Mouse (Mus musculus) heart, adult 2 months (tissue): ENCODE results near the gene Ins2. TPM values are rescaled to one million over a fixed set of nuclear protein-coding genes. Genes with fewer than 3 reads are reported as not detected.

Experiments used
- DNase-seq, 2 experiments: peaks; one replicate each; pipeline ENCODE4 v3.0.0; 2021
- H3K27ac ChIP-seq: fragments of 200-600 bp; 2 replicates; pipeline ENCODE4 v1.8.1; 2022
- H3K27me3 ChIP-seq: fragments of 200-500 bp; 2 replicates; pipeline ENCODE4 v1.6.1; 2012; ENCODE audit warnings: mild to moderate bottlenecking, low read length, inconsistent platforms, mixed read lengths; ENCODE audit not compliant: control insufficient read depth, insufficient read depth
- H3K36me3 ChIP-seq: fragments of 200-500 bp; 2 replicates; pipeline ENCODE4 v1.6.1; 2012; ENCODE audit warnings: low read length, inconsistent platforms; ENCODE audit not compliant: control insufficient read depth, insufficient read depth
- H3K4me1 ChIP-seq: fragments of 200-500 bp; 2 replicates; pipeline ENCODE4 v1.6.1; 2011; ENCODE audit warnings: low read length; ENCODE audit not compliant: control insufficient read depth, insufficient read depth
- H3K4me3 ChIP-seq: fragments of 200-600 bp; 2 replicates; pipeline ENCODE4 v1.8.1; 2022
- H3K79me2 ChIP-seq: fragments of 200-500 bp; replicated peaks from 2 replicates; pipeline ENCODE4 v1.6.1; 2012; ENCODE audit warnings: mild to moderate bottlenecking, inconsistent platforms, low read length, moderate library complexity, mixed read lengths; ENCODE audit not compliant: control insufficient read depth, insufficient read depth
- H3K9ac ChIP-seq: fragments of 200-500 bp; 2 replicates; pipeline ENCODE4 v1.6.1; 2012; ENCODE audit warnings: low read depth, mild to moderate bottlenecking, control low read depth, inconsistent platforms, low read length, mixed read lengths
- CTCF ChIP-seq: fragments of 200-600 bp; IDR thresholded peaks from 2 replicates; pipeline ENCODE4 v1.8.1; 2022; ENCODE audit warnings: antibody characterized with exemption, mild to moderate bottlenecking, moderate library complexity
- EP300 ChIP-seq: fragments of 200-500 bp; IDR thresholded peaks from 2 replicates; pipeline ENCODE4 v1.6.1; 2011; ENCODE audit warnings: low read depth, low read length, control low read depth; ENCODE audit not compliant: insufficient read depth
- POLR2A ChIP-seq: fragments of 200-500 bp; IDR thresholded peaks from 2 replicates; pipeline ENCODE4 v1.6.1; 2011; ENCODE audit warnings: mild to moderate bottlenecking, low read depth, low read length, control low read depth; ENCODE audit not compliant: insufficient read depth
- WGBS: fragments of 180-500 bp; shearing (Covaris S2); methylation state at CpG from one replicate; pipeline ENCODE4 v1.1.7; 2018; 5-methylcytosine and 5-hydroxymethylcytosine counted together
- intact Hi-C: fragments of 180-260 bp; cut with DNase I; formaldehyde crosslinking; loops from one replicate; pipeline ENCODE4 v1.15.1; 2025
- long read RNA-seq: library from polyadenylated mRNA; stranded (forward); transcript quantifications from one replicate; pipeline ENCODE4 v2.0.0, GENCODE M21; 2021
- polyA plus RNA-seq: library from polyadenylated mRNA; depleted of rRNA; stranded (reverse); fragments of >200 nt; gene quantifications from 2 replicates; pipeline ENCODE4 v1.2.3, GENCODE M21; 2012; rRNA removed
- total RNA-seq, 2 experiments: library from RNA; stranded (reverse); gene quantifications; 2 replicates each; pipeline ENCODE4 v1.2.3; 2021

The Ins2 gene
- total RNA-seq (not detected), polyA plus RNA-seq (not detected in 2 replicates)
- long read RNA-seq = 0 reads

GRCm38 (mm10) chr7:142743281-142743680, at the start of gene Ins2:
TSS of gene Ins2 (minus strand) at chr7:142743381.
- no peak for DNase-seq
- intact Hi-C loops = no loop called here
- Histone ChIP-seq H3K4me3 (no peak within 1 kb of the TSS), H3K4me1 (no peaks in the 10 kb centered on the region), H3K9ac (no peak within 1 kb of the TSS), H3K27ac (no peak within 1 kb of the TSS), H3K27me3 (no peaks in the 10 kb centered on the region), H3K79me2 (no peaks in the 10 kb centered on the region), H3K36me3 (no peaks in the 10 kb centered on the region)
- 62% methylated on average over 1 of the region's 1 CpGs for WGBS
- no peak for TF ChIP-seq POLR2A
- no peak for TF ChIP-seq EP300
- no peak for TF ChIP-seq CTCF

GRCm38 (mm10) chr7:142792650-142793275, 49.6 kb upstream of the Ins2 start:
- no peaks in the 10 kb centered on the region for H3K36me3 ChIP-seq
- H3K79me2 ChIP-seq = no peaks in the 10 kb centered on the region
- H3K9ac ChIP-seq = no peak overlapping the region
- H3K27me3 ChIP-seq = no peaks in the 10 kb centered on the region
- no peaks in the 10 kb centered on the region for H3K4me1 ChIP-seq
- H3K4me3 ChIP-seq = no peak overlapping the region
- 57% methylated on average over 1 of the region's 1 CpGs for WGBS
- intact Hi-C loops = no loop called here
- no peak for DNase-seq
- no peak overlapping the region for H3K27ac ChIP-seq
- TF ChIP-seq EP300 (no peak), POLR2A (no peak), CTCF (no peak)

- WGBS = 74% methylated on average over 9 of the region's 9 CpGs
- intact Hi-C loops = no loop called here
- Histone ChIP-seq H3K4me1 (no peaks in the 10 kb centered on the region), H3K27ac (no peak overlapping the region), H3K4me3 (no peak overlapping the region), H3K36me3 (no peaks in the 10 kb centered on the region), H3K9ac (no peak overlapping the region), H3K27me3 (no peaks in the 10 kb centered on the region), H3K79me2 (no peaks in the 10 kb centered on the region)
- TF ChIP-seq POLR2A (no peak), EP300 (no peak), CTCF (no peak)
- DNase-seq = no peak
Observed at GRCm38 (mm10) chr7:142789667-142790066, 46.5 kb upstream of the Ins2 start.

- intact Hi-C loops = loop anchor here (5.0 kb wide), 1 partner anchor 115 kb away; no protein-coding TSS in a partner anchor
- 5% methylated on average over 3 of the region's 3 CpGs for WGBS
Observed at GRCm38 (mm10) chr7:142737772-142738171, 5.4 kb downstream of the Ins2 start.

GRCm38 (mm10) chr7:142736943-142737490, 6.2 kb downstream of the Ins2 start:
- Histone ChIP-seq H3K4me1 (no peaks in the 10 kb centered on the region), H3K79me2 (no peaks in the 10 kb centered on the region), H3K27me3 (no peaks in the 10 kb centered on the region), H3K9ac (no peak overlapping the region), H3K36me3 (no peaks in the 10 kb centered on the region), H3K27ac (no peak overlapping the region), H3K4me3 (no peak overlapping the region)
- intact Hi-C loops = loop anchor here (5.0 kb wide), 1 partner anchor 115 kb away; no protein-coding TSS in a partner anchor
- peak in 1 of 2 experiments; percentile 5 for DNase-seq
- TF ChIP-seq EP300 (no peak), CTCF (peak; percentile 96)
- 53% methylated on average over 1 of the region's 1 CpGs for WGBS

More at GRCm38 (mm10) chr7:142737772-142738171, 5.4 kb downstream of the Ins2 start:
- H3K4me3 ChIP-seq = no peak overlapping the region
- H3K36me3 ChIP-seq = no peaks in the 10 kb centered on the region
- H3K79me2 ChIP-seq = no peaks in the 10 kb centered on the region
- no peak overlapping the region for H3K9ac ChIP-seq
- H3K27ac ChIP-seq = no peak overlapping the region
- DNase-seq = no peak
- H3K27me3 ChIP-seq = no peaks in the 10 kb centered on the region
- TF ChIP-seq CTCF (peak; percentile 87), POLR2A (no peak)
- no peaks in the 10 kb centered on the region for H3K4me1 ChIP-seq

GRCm38 (mm10) chr7:142725973-142726372, 17.2 kb downstream of the Ins2 start:
- no peaks in the 10 kb centered on the region for H3K27me3 ChIP-seq
- no peaks in the 10 kb centered on the region for H3K36me3 ChIP-seq
- no peaks in the 10 kb centered on the region for H3K4me1 ChIP-seq
- no peak overlapping the region for H3K9ac ChIP-seq
- intact Hi-C loops = no loop called here
- TF ChIP-seq POLR2A = no peak
- TF ChIP-seq CTCF = peak; percentile 70
- no peak for TF ChIP-seq EP300
- H3K79me2 ChIP-seq = no peaks in the 10 kb centered on the region
- H3K27ac ChIP-seq = no peak overlapping the region
- WGBS = 55% methylated on average over 3 of the region's 3 CpGs
- no peak for DNase-seq
- no peak overlapping the region for H3K4me3 ChIP-seq
